Mouse (Mus musculus): ENCODE measurements at regions not wholly inside any gene's neighbourhood (a gene's known extent, or its start where the extent isn't known, plus 50 kb on each side); places are given as distances from the start of the nearest gene placed in this dataset.

DNA sequence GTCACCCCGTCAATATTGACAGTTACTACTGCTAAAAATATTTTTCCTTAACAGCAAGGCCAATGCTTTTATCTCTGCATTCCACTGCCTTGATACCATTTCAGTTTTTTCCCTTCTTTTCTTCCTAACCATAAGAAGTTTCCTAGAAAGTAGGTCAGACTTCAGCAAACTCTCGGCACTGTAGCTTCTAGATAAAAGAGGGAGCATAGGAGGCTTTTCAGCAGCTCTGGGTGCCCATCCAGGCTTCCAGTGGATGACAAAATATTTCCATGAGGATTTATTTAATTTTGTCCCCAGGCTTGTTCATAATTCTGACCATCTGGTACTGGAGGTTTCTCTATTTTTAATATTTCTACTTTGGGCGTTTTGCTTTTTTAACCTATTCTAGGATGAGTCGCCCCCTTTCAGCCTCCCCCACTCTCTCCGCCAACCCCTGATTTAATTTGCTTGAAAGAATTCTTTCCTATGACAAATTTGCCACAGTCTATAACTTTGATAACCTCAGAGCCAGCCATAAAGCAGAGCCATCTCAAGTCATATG, 59.0 kb upstream of the AI593442 start:
- H3K36me3 ChIP-seq (ENCODE audit: control insufficient read depth, insufficient read depth, low read length) = no peaks in the 10 kb centered on the region
- no peaks in the 10 kb centered on the region for H3K79me2 ChIP-seq (ENCODE audit: control insufficient read depth, insufficient read depth, low read length)
- no peak overlapping the region for H3K9ac ChIP-seq (ENCODE audit: low read depth, low read length)
- no peaks in the 10 kb centered on the region for H3K4me1 ChIP-seq (ENCODE audit: control insufficient read depth, insufficient read depth, low read length)
- no peaks in the 10 kb centered on the region for H3K27me3 ChIP-seq (ENCODE audit: control insufficient read depth, insufficient read depth, low read length)
- WGBS = 75% methylated on average over 5 of the region's 5 CpGs
- no peak overlapping the region for H3K4me3 ChIP-seq (ENCODE audit: insufficient read depth, low read depth, low read length)
- no peak for DNase-seq (ENCODE audit: extremely low read depth, low read depth, low spot score)
- H3K27ac ChIP-seq (replicated peaks; ENCODE audit: insufficient read depth, low read depth, low read length) = no peak overlapping the region
- TF ChIP-seq CTCF (IDR thresholded peaks at IDR 0.05; ENCODE audit: low read depth, low read length) = no peak
- TF ChIP-seq POLR2A (IDR thresholded peaks at IDR 0.05; ENCODE audit: extremely low read depth, insufficient read depth, low read length) = no peak

Measured in liver, adult 2 months (tissue).